In genomic region chr4:82860566-82860965, GRCm38 (mm10) we compare ENCODE assay signal across 20 mouse cellular contexts. TPM values are rescaled to one million over a fixed set of nuclear protein-coding genes. Genes with fewer than 3 reads are reported as not detected.
DNase-seq lines count a peak whose midpoint lies in the region; ATAC-seq lines count a peak whose summit lies in the region.
"Had no signal": no experiment of that assay in that cellular context is flagged by ENCODE, and none has a peak within 500 bp of the region (broad histone marks: within the 10 kb centered on the region; RNA-seq: fewer than 3 reads in every experiment).

No protein-coding gene starts in this region.

- H3K4me3 ChIP-seq in forebrain, embryonic 16.5 days (replicated peaks; ENCODE audit: low read length): no peak overlapping the region
- H3K4me3 ChIP-seq in forebrain, embryonic 10.5 days: no peak overlapping the region
- H3K4me3 ChIP-seq in hindbrain, embryonic 16.5 days (ENCODE audit: low read length): no peak overlapping the region
- no peak overlapping the region for H3K4me3 ChIP-seq in hindbrain, embryonic 12.5 days

- no peaks in the 10 kb centered on the region for H3K36me3 ChIP-seq in forebrain, embryonic 16.5 days (ENCODE audit: control insufficient read depth, insufficient read depth)
- H3K36me3 ChIP-seq in forebrain, embryonic 10.5 days (replicated peaks): no peaks in the 10 kb centered on the region
- no peaks in the 10 kb centered on the region for H3K36me3 ChIP-seq in hindbrain, embryonic 16.5 days (ENCODE audit: control insufficient read depth, insufficient read depth, low read length)
- no peaks in the 10 kb centered on the region for H3K36me3 ChIP-seq in hindbrain, embryonic 12.5 days
- H3K36me3 ChIP-seq: limb, embryonic 15.5 days; neural tube, embryonic 13.5 days had no signal

- no peaks in the 10 kb centered on the region for H3K9me3 ChIP-seq in forebrain, embryonic 16.5 days (ENCODE audit: control insufficient read depth, low read length)
- no peaks in the 10 kb centered on the region for H3K9me3 ChIP-seq in forebrain, embryonic 10.5 days
- no peaks in the 10 kb centered on the region for H3K9me3 ChIP-seq in hindbrain, embryonic 16.5 days (ENCODE audit: control insufficient read depth, low read length)
- H3K9me3 ChIP-seq in hindbrain, embryonic 12.5 days (replicated peaks): no peaks in the 10 kb centered on the region
- H3K9me3 ChIP-seq: limb, embryonic 15.5 days; neural tube, embryonic 13.5 days had no signal

- no peak overlapping the region for H3K4me2 ChIP-seq in forebrain, embryonic 16.5 days (ENCODE audit: low read length)
- no peak overlapping the region for H3K4me2 ChIP-seq in hindbrain, embryonic 16.5 days (ENCODE audit: low read length)
- no peak overlapping the region for H3K4me2 ChIP-seq in hindbrain, embryonic 12.5 days (replicated peaks)

- 20% methylated on average over 3 of the region's 3 CpGs for WGBS in forebrain, embryonic 16.5 days
- WGBS in forebrain, embryonic 10.5 days: 54% methylated on average over 3 of the region's 3 CpGs
- 39% methylated on average over 3 of the region's 3 CpGs for WGBS in hindbrain, embryonic 16.5 days
- WGBS in hindbrain, embryonic 12.5 days: 36% methylated on average over 3 of the region's 3 CpGs

- no peak overlapping the region for H3K9ac ChIP-seq in forebrain, embryonic 16.5 days (replicated peaks; ENCODE audit: low read depth, low read length)
- H3K9ac ChIP-seq in hindbrain, embryonic 16.5 days (ENCODE audit: low read depth, low read length): no peak overlapping the region
- no peak overlapping the region for H3K9ac ChIP-seq in hindbrain, embryonic 12.5 days

- H3K27me3 ChIP-seq in forebrain, embryonic 16.5 days (replicated peaks; ENCODE audit: control insufficient read depth, insufficient read depth, low read length): no peaks in the 10 kb centered on the region
- H3K27me3 ChIP-seq in forebrain, embryonic 10.5 days (ENCODE audit: poor library complexity, severe bottlenecking): no peaks in the 10 kb centered on the region
- H3K27me3 ChIP-seq in hindbrain, embryonic 16.5 days (replicated peaks; ENCODE audit: control insufficient read depth, insufficient read depth, low read length): no peaks in the 10 kb centered on the region
- H3K27me3 ChIP-seq in hindbrain, embryonic 12.5 days: no peaks in the 10 kb centered on the region
- H3K27me3 ChIP-seq: limb, embryonic 15.5 days; neural tube, embryonic 13.5 days had no signal

- H3K4me1 ChIP-seq in forebrain, embryonic 16.5 days (replicated peaks; ENCODE audit: control insufficient read depth, insufficient read depth, low read length): peaks cover 22% of the 10 kb centered on the region
- peaks cover 17% of the 10 kb centered on the region for H3K4me1 ChIP-seq in forebrain, embryonic 10.5 days
- peaks cover 18% of the 10 kb centered on the region for H3K4me1 ChIP-seq in hindbrain, embryonic 16.5 days (ENCODE audit: control insufficient read depth, insufficient read depth, low read depth, low read length)
- H3K4me1 ChIP-seq in hindbrain, embryonic 12.5 days: peaks cover 14% of the 10 kb centered on the region

- H3K27ac ChIP-seq in forebrain, embryonic 16.5 days (ENCODE audit: low read length): peak overlapping the region; percentile 49
- H3K27ac ChIP-seq in forebrain, embryonic 10.5 days: no peak overlapping the region
- 0 out of 2 replicates have a peak overlapping the region, but pooled peaks have one; percentile 23 for H3K27ac ChIP-seq in hindbrain, embryonic 16.5 days (ENCODE audit: low read depth, low read length)
- no peak overlapping the region for H3K27ac ChIP-seq in hindbrain, embryonic 12.5 days
- H3K27ac ChIP-seq: limb, embryonic 15.5 days had no signal

- peak; percentile 26 for DNase-seq in adrenal gland, adult 2 months
- no peak for DNase-seq in adrenal gland, adult 18-20 months (ENCODE audit: low spot score in 2 of 2)
- no peak for DNase-seq in forebrain, embryonic 10.5 days (ENCODE audit: extremely low spot score, low spot score)
- DNase-seq in ovary, postnatal 36 days (ENCODE audit: low spot score): peak; percentile 29
- DNase-seq in ovary, postnatal 14 days (ENCODE audit: low spot score): no peak
- DNase-seq: cerebellum, adult 8-10 months; gastrocnemius, postnatal 36 days; heart, postnatal 36 days; kidney, adult 18-20 months; kidney, postnatal 25 days; layer of hippocampus, adult 9-11 months; liver, postnatal 0 days; lung, postnatal 4 days; thymus, postnatal 25 days had no signal

- no peak for ATAC-seq in forebrain, embryonic 16.5 days
- no peak for ATAC-seq in hindbrain, embryonic 16.5 days
- no peak for ATAC-seq in hindbrain, embryonic 12.5 days (ENCODE audit: low FRiP score)
- ATAC-seq: liver, postnatal 0 days had no signal

RNA-seq across cellular contexts. Expression of gene Zdhhc21, which starts 0.8 kb away (rescaled TPM):
- 10 to 100 TPM; 11.4 to 17.9 TPM for total RNA-seq in adrenal gland, adult 2 months (2021)
- 0.96 and 1.2 TPM in 2 replicates for polyA plus RNA-seq in adrenal gland, adult 2 months (2012; rRNA removed)
- 10 to 100 TPM; 12.9 to 19.8 TPM for total RNA-seq in adrenal gland, adult 18-20 months (2021)
- polyA plus RNA-seq in forebrain, embryonic 16.5 days (2015; fragmentation: Nextera tagmentation; extraction: Ambion mirVana): 19.7 and 20.1 TPM in 2 replicates
- polyA plus RNA-seq in forebrain, embryonic 10.5 days (2016; fragmentation: Nextera tagmentation; extraction: Ambion mirVana): 11.6 and 13.7 TPM in 2 replicates
- polyA plus RNA-seq in hindbrain, embryonic 16.5 days (2015; fragmentation: Nextera tagmentation; extraction: Ambion mirVana): 19.2 and 20.9 TPM in 2 replicates
- 20.2 and 22.4 TPM in 2 replicates for polyA plus RNA-seq in hindbrain, embryonic 12.5 days (2016; fragmentation: Nextera tagmentation; extraction: Ambion mirVana)

RNA-seq across cellular contexts. Expression of gene Cer1, which starts 24.4 kb away (rescaled TPM):
- not detected for total RNA-seq in adrenal gland, adult 2 months (2021)
- polyA plus RNA-seq in adrenal gland, adult 2 months (2012; rRNA removed): not detected in 2 replicates
- not detected for total RNA-seq in adrenal gland, adult 18-20 months (2021)
- not detected in 2 replicates for polyA plus RNA-seq in forebrain, embryonic 16.5 days (2015; fragmentation: Nextera tagmentation; extraction: Ambion mirVana)
- polyA plus RNA-seq in forebrain, embryonic 10.5 days (2016; fragmentation: Nextera tagmentation; extraction: Ambion mirVana): not detected in 2 replicates
- polyA plus RNA-seq in hindbrain, embryonic 16.5 days (2015; fragmentation: Nextera tagmentation; extraction: Ambion mirVana): 0.18 TPM in 1 of 2 replicates, not detected in the other
- 0.26 TPM in 1 of 2 replicates, not detected in the other for polyA plus RNA-seq in hindbrain, embryonic 12.5 days (2016; fragmentation: Nextera tagmentation; extraction: Ambion mirVana)
- total RNA-seq: gastrocnemius, postnatal 36 days; heart, postnatal 36 days had no signal
- polyA plus RNA-seq: liver, postnatal 0 days; spleen, adult 2 months had no signal

Comparison
In these comparisons a context has a peak if more than half of its experiments do, and no peak if none do; other contexts are left out.
1. DNase-seq: peak in adrenal gland, adult 2 months (single experiment) and ovary, postnatal 36 days (single experiment); none in adrenal gland, adult 18-20 months (0 of 2), forebrain, embryonic 10.5 days (single experiment) and ovary, postnatal 14 days (single experiment).
2. H3K27ac ChIP-seq: peak in forebrain, embryonic 16.5 days (single experiment) and hindbrain, embryonic 16.5 days (single experiment); none in forebrain, embryonic 10.5 days (single experiment) and hindbrain, embryonic 12.5 days (single experiment).